Mouse (Mus musculus): ENCODE measurements around the gene Smim22.

The Smim22 gene

GRCm38 (mm10) chr16:5010371-5010935, 3.4 kb downstream of the Smim22 start:
- no peak for DNase-seq

- no peak for DNase-seq
Measured at GRCm38 (mm10) chr16:5011285-5011684, 4.2 kb downstream of the Smim22 start.

GRCm38 (mm10) chr16:5012036-5013005, 5.2 kb downstream of the Smim22 start:
- DNase-seq: peak; percentile 58

GRCm38 (mm10) chr16:5013054-5013838, 6.2 kb downstream of the Smim22 start, which contains the start of gene Rogdi:
TSS of gene Rogdi (minus strand) at chr16:5013553.
- peak; percentile 98 for DNase-seq

- no peak for DNase-seq
Measured at GRCm38 (mm10) chr16:5014578-5014977, 7.5 kb downstream of the Smim22 start.

- DNase-seq: no peak
Measured at GRCm38 (mm10) chr16:5024021-5024420, 16.9 kb downstream of the Smim22 start.

GRCm38 (mm10) chr16:5029847-5030246, 22.8 kb downstream of the Smim22 start:
- DNase-seq: no peak

- DNase-seq: no peak
Measured at GRCm38 (mm10) chr16:5035591-5035990, 28.5 kb downstream of the Smim22 start.

- DNase-seq: no peak
Measured at GRCm38 (mm10) chr16:5036649-5037234, 29.7 kb downstream of the Smim22 start.

GRCm38 (mm10) chr16:5045322-5045721, 38.2 kb downstream of the Smim22 start:
- DNase-seq: no peak

- DNase-seq: no peak
Measured at GRCm38 (mm10) chr16:5049182-5049773, 42.2 kb downstream of the Smim22 start.

GRCm38 (mm10) chr16:5049774-5050234, 42.7 kb downstream of the Smim22 start, which contains the start of the genes Glyr1 and Ubn1:
TSS of gene Glyr1 (minus strand) at chr16:5049863.
TSS of gene Ubn1 (plus strand) at chr16:5050057.
- peak; percentile 99 for DNase-seq

GRCm38 (mm10) chr16:5050251-5051110, 43.4 kb downstream of the Smim22 start:
- no peak for DNase-seq
